Mouse (Mus musculus): ENCODE data around the gene Gan. TPM values are rescaled to one million over a fixed set of nuclear protein-coding genes. Genes with fewer than 3 reads are reported as not detected.

Gan gene
- polyA plus RNA-seq (2015; fragmentation: Nextera tagmentation; extraction: Ambion mirVana) = 3.5 TPM in 2 replicates

GRCm38 (mm10) chr8:117158135-117158761 is at the start of gene Gan:
Gan (plus strand) TSS chr8:117158135.
- Histone ChIP-seq H3K27ac (peak within 1 kb of the TSS; percentile 85), H3K9ac (peak within 1 kb of the TSS; percentile 93), H3K4me1 (replicated peaks) (peaks cover 50% of the 10 kb centered on the region), H3K4me3 (peak within 1 kb of the TSS; percentile 97), H3K9me3 (no peaks in the 10 kb centered on the region), H3K36me3 (no peaks in the 10 kb centered on the region), H3K4me2 (peak within 1 kb of the TSS; percentile 92), H3K27me3 (no peaks in the 10 kb centered on the region)
- WGBS = under 1% methylated on average over 65 of the region's 65 CpGs
- ATAC-seq (ENCODE audit: low FRiP score) = peak; percentile 66

GRCm38 (mm10) chr8:117109018-117109711 is 48.8 kb upstream of the Gan start:
- no peak overlapping the region for H3K4me2 ChIP-seq
- no peak overlapping the region for H3K9ac ChIP-seq
- H3K4me3 ChIP-seq = no peak overlapping the region
- H3K36me3 ChIP-seq = no peaks in the 10 kb centered on the region
- H3K4me1 ChIP-seq (replicated peaks) = no peaks in the 10 kb centered on the region
- H3K27ac ChIP-seq = no peak overlapping the region
- no peaks in the 10 kb centered on the region for H3K27me3 ChIP-seq
- no peak for ATAC-seq (ENCODE audit: low FRiP score)
- no peaks in the 10 kb centered on the region; the same call in 1 of the 2 replicates for H3K9me3 ChIP-seq
- WGBS = 92% methylated on average over 19 of the region's 19 CpGs

- 57% methylated on average over 16 of the region's 16 CpGs for WGBS
These were observed 48.0 kb upstream of the Gan start for GRCm38 (mm10) chr8:117109801-117110390.

GRCm38 (mm10) chr8:117111641-117112040 is 46.3 kb upstream of the Gan start:
- no peaks in the 10 kb centered on the region; the same call in 1 of the 2 replicates for H3K9me3 ChIP-seq
- peaks cover 13% of the 10 kb centered on the region for H3K4me1 ChIP-seq (replicated peaks)
- no peak overlapping the region for H3K9ac ChIP-seq
- H3K4me2 ChIP-seq = no peak overlapping the region
- 93% methylated on average over 3 of the region's 3 CpGs for WGBS
- H3K27me3 ChIP-seq = no peaks in the 10 kb centered on the region
- ATAC-seq (ENCODE audit: low FRiP score) = no peak
- no peaks in the 10 kb centered on the region for H3K36me3 ChIP-seq
- H3K27ac ChIP-seq = no peak overlapping the region
- H3K4me3 ChIP-seq = no peak overlapping the region

More at GRCm38 (mm10) chr8:117109801-117110390, 48.0 kb upstream of the Gan start:
- no peak overlapping the region for H3K9ac ChIP-seq
- no peaks in the 10 kb centered on the region; the same call in 1 of the 2 replicates for H3K9me3 ChIP-seq
- ATAC-seq (ENCODE audit: low FRiP score) = no peak
- no peak overlapping the region for H3K4me2 ChIP-seq
- no peaks in the 10 kb centered on the region for H3K36me3 ChIP-seq
- no peaks in the 10 kb centered on the region for H3K4me1 ChIP-seq (replicated peaks)
- H3K27ac ChIP-seq = no peak overlapping the region
- H3K4me3 ChIP-seq = no peak overlapping the region
- H3K27me3 ChIP-seq = no peaks in the 10 kb centered on the region

GRCm38 (mm10) chr8:117112261-117112660 is 45.7 kb upstream of the Gan start:
- WGBS = 69% methylated on average over 8 of the region's 8 CpGs
- ATAC-seq (ENCODE audit: low FRiP score) = no peak
- H3K4me2 ChIP-seq = no peak overlapping the region

GRCm38 (mm10) chr8:117115094-117115493 is 42.8 kb upstream of the Gan start:
- Histone ChIP-seq H3K27ac (no peak overlapping the region), H3K4me3 (no peak overlapping the region), H3K27me3 (no peaks in the 10 kb centered on the region), H3K4me1 (replicated peaks) (peaks cover 13% of the 10 kb centered on the region), H3K9ac (no peak overlapping the region), H3K9me3 (no peaks in the 10 kb centered on the region), H3K4me2 (peak overlapping the region; percentile 36; the same call in 1 of the 2 replicates), H3K36me3 (no peaks in the 10 kb centered on the region)
- WGBS = 47% methylated on average over 6 of the region's 6 CpGs
- no peak for ATAC-seq (ENCODE audit: low FRiP score)

More at GRCm38 (mm10) chr8:117112261-117112660, 45.7 kb upstream of the Gan start:
- Histone ChIP-seq H3K4me1 (replicated peaks) (peaks cover 13% of the 10 kb centered on the region), H3K27ac (no peak overlapping the region), H3K9ac (no peak overlapping the region), H3K36me3 (no peaks in the 10 kb centered on the region), H3K9me3 (no peaks in the 10 kb centered on the region; the same call in 1 of the 2 replicates), H3K27me3 (no peaks in the 10 kb centered on the region), H3K4me3 (no peak overlapping the region)

- no peaks in the 10 kb centered on the region for H3K9me3 ChIP-seq
- H3K9ac ChIP-seq = no peak overlapping the region
- ATAC-seq (ENCODE audit: low FRiP score) = no peak
- H3K36me3 ChIP-seq = no peaks in the 10 kb centered on the region
- no peaks in the 10 kb centered on the region for H3K27me3 ChIP-seq
- 13% methylated on average over 13 of the region's 13 CpGs for WGBS
- no peak overlapping the region for H3K27ac ChIP-seq
- H3K4me3 ChIP-seq = no peak overlapping the region
- peak overlapping the region; percentile 36 for H3K4me2 ChIP-seq
- H3K4me1 ChIP-seq (replicated peaks) = peaks cover 13% of the 10 kb centered on the region
These were observed 42.1 kb upstream of the Gan start for GRCm38 (mm10) chr8:117115676-117116446.

- Histone ChIP-seq H3K27ac (no peak overlapping the region), H3K27me3 (no peaks in the 10 kb centered on the region), H3K4me1 (replicated peaks) (peaks cover 13% of the 10 kb centered on the region), H3K4me3 (no peak overlapping the region), H3K9me3 (no peaks in the 10 kb centered on the region), H3K4me2 (no peak overlapping the region), H3K36me3 (no peaks in the 10 kb centered on the region), H3K9ac (no peak overlapping the region)
- WGBS = 79% methylated on average over 7 of the region's 7 CpGs
- ATAC-seq (ENCODE audit: low FRiP score) = no peak
These were observed 41.4 kb upstream of the Gan start for GRCm38 (mm10) chr8:117116534-117116933.

GRCm38 (mm10) chr8:117118409-117118808 is 39.5 kb upstream of the Gan start:
- H3K4me1 ChIP-seq (replicated peaks) = peaks cover 13% of the 10 kb centered on the region
- no peak for ATAC-seq (ENCODE audit: low FRiP score)
- no peaks in the 10 kb centered on the region for H3K9me3 ChIP-seq
- H3K4me3 ChIP-seq = no peak overlapping the region
- no peak overlapping the region for H3K27ac ChIP-seq
- no peak overlapping the region for H3K4me2 ChIP-seq
- WGBS = 91% methylated on average over 9 of the region's 9 CpGs
- no peaks in the 10 kb centered on the region for H3K27me3 ChIP-seq
- no peak overlapping the region for H3K9ac ChIP-seq
- no peaks in the 10 kb centered on the region for H3K36me3 ChIP-seq

GRCm38 (mm10) chr8:117121277-117121676 is 36.7 kb upstream of the Gan start:
- Histone ChIP-seq H3K9ac (no peak overlapping the region), H3K27ac (no peak overlapping the region), H3K9me3 (no peaks in the 10 kb centered on the region), H3K4me1 (replicated peaks) (no peaks in the 10 kb centered on the region), H3K4me2 (no peak overlapping the region), H3K4me3 (no peak overlapping the region), H3K36me3 (no peaks in the 10 kb centered on the region), H3K27me3 (no peaks in the 10 kb centered on the region)
- WGBS = 68% methylated on average over 8 of the region's 8 CpGs
- ATAC-seq (ENCODE audit: low FRiP score) = no peak

- no peak for ATAC-seq (ENCODE audit: low FRiP score)
- Histone ChIP-seq H3K27ac (no peak overlapping the region), H3K4me1 (replicated peaks) (no peaks in the 10 kb centered on the region), H3K4me3 (no peak overlapping the region), H3K27me3 (no peaks in the 10 kb centered on the region), H3K36me3 (no peaks in the 10 kb centered on the region), H3K9me3 (no peaks in the 10 kb centered on the region), H3K4me2 (no peak overlapping the region), H3K9ac (no peak overlapping the region)
- WGBS = 87% methylated on average over 13 of the region's 13 CpGs
These were observed 33.9 kb upstream of the Gan start for GRCm38 (mm10) chr8:117123850-117124633.

Data from hindbrain, embryonic 13.5 days (tissue).